Mouse (Mus musculus) ES-Bruce4 (cell line): ENCODE results near the gene Krt81.

ENCODE experiments used
- CTCF ChIP-seq: IDR thresholded peaks from one replicate; pipeline ENCODE4 v1.8.1; 2011; ENCODE audit warnings: low read depth, low read length
- EP300 ChIP-seq: IDR thresholded peaks from 2 replicates; pipeline ENCODE4 v1.6.1; 2011; ENCODE audit warnings: low read depth, low read length; ENCODE audit not compliant: insufficient read depth
- POLR2A ChIP-seq: IDR thresholded peaks from one replicate; pipeline ENCODE4 v1.8.1; 2011; ENCODE audit warnings: low read length; ENCODE audit not compliant: insufficient read depth

DNA sequence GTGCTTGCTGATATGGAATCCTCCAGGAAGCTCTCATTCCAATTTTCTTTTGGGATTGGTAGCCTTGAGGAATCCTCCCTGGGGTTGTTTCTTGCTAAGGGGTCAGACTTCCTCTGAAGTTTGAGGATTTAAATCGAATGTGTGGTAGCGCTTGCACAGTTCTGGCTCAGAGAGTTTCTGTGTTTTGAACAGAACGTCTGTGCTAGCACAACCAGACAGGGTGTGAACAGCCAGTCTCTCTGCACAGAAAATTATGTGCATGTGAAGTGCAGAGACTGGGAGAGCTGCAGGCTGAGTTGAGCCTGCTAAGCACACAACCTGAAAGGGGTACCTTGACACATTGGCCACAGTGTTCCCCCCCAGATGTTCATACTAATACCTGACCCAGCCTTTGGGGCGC is 22.7 kb downstream of the Krt81 start:
- TF ChIP-seq POLR2A (no peak), CTCF (no peak), EP300 (no peak)
